Mouse (Mus musculus) kidney, adult 2 months (tissue): Measurements from ENCODE around the gene Tmem79.
"Not testable (repeated sequence)": the region's sequence is repeated elsewhere in the genome, so short reads cannot be mapped to it uniquely, and the experiment has no call there.

ENCODE experiments used
- CTCF ChIP-seq: fragments of 200-500 bp; conservative IDR thresholded peaks from 2 replicates; pipeline ENCODE4 v1.5.1; 2011; ENCODE audit warnings: low read depth, mild to moderate bottlenecking, control low read depth, low read length, moderate library complexity, mixed read lengths; ENCODE audit not compliant: insufficient read depth, insufficient read length
- POLR2A ChIP-seq: fragments of 200-500 bp; IDR thresholded peaks from one replicate; pipeline ENCODE4 v1.6.1; 2011; ENCODE audit warnings: low read depth, low read length, control low read depth

DNA sequence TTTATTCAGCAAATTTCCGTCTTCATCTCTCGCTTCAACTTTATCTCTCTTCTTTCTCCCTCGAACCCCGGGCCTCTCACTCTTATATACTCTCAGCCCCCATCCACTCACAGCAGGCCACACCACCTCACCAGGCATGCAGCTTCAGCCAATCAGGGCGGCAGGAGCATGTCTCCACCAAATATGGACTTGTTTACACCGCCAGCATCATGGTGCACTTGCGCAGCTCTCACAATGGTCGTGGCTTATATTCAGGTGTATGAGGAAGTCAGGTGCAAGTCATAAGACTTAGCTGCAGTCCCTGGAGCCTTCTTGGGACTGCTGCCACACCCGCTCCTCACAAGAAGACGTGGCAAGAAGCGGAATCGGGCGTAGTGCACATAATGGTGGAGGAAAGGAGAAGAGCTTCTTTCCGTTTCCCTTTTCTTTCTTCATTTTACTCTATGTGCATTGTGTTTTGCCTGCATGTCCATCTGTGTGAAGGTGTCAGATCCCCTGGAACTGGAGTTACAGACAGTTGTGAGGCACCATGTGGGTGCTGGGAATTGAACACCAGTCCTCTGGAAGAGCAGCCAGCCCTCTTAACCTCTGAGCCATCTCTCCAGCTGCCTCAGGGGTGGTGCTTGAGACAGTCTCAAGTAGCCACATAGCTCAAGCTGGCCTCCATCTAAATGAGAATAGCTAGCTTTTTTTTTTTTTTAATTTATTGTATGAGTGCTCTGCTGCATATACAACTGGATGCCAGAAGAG, 51.0 kb downstream of the Tmem79 start:
- TF ChIP-seq CTCF, POLR2A: not testable (repeated sequence)
